Mouse (Mus musculus) heart, adult 2 months (tissue): ENCODE measurements at regions not wholly inside any gene's neighbourhood (a gene's known extent, or its start where the extent isn't known, plus 50 kb on each side); places are given as distances from the start of the nearest gene placed in this dataset.

Source experiments
- CTCF ChIP-seq: fragments of 200-600 bp; IDR thresholded peaks from 2 replicates; pipeline ENCODE4 v1.8.1; 2022; ENCODE audit warnings: antibody characterized with exemption, mild to moderate bottlenecking, moderate library complexity
- POLR2A ChIP-seq: fragments of 200-500 bp; IDR thresholded peaks from 2 replicates; pipeline ENCODE4 v1.6.1; 2011; ENCODE audit warnings: mild to moderate bottlenecking, low read depth, low read length, control low read depth; ENCODE audit not compliant: insufficient read depth

DNA sequence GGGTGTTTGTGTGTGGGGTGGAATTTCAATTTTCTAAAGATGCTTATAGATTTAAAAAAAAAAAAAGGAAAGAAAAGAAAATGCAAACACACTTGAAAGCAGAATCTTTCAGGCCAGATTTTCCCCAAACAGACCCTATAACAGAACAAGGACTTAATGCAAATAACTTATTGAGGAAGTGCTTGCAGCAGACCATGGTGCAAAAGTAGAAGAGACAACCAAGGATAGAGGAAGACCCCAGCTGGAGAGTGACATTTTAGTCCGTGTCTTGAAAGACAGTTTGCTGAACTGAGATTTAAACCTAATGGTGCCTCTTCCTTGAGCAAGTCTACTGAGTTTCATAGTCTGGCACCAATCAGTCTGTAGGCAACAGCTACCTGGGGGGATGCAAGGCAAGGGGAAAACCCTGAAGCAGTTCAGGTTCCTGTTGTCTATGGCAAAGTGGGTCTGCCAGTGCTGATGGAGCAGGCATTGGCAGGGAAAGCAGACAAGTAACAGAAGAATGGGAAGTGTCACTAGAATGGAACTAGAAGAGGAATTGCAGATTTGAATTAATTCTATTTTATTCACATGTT is 249.2 kb downstream of the Nfkbiz start:
- TF ChIP-seq CTCF (no peak), POLR2A (no peak)
